Mouse (Mus musculus) hindbrain, embryonic 15.5 days (tissue): ENCODE measurements around the gene Gtf3c5. TPM values are rescaled to one million over a fixed set of nuclear protein-coding genes. Genes with fewer than 3 reads are reported as not detected.
A peak's percentile ranks its signal among the peaks of the same experiment; 100 is the strongest.

Experiments used
- ATAC-seq: fragments of 200-750 bp; cut with Nextera tagmentation; 2 replicates; pipeline ENCODE4 v1.8.0; 2017; ENCODE audit warnings: low read depth, moderate number of reproducible peaks, moderate TSS enrichment; ENCODE audit not compliant: low FRiP score
- H3K27ac ChIP-seq: fragments of 300-500 bp; sonication (generic); replicated peaks from 2 replicates; pipeline ENCODE4 v1.5.1; 2015; ENCODE audit warnings: mild to moderate bottlenecking, inconsistent platforms
- H3K27me3 ChIP-seq: fragments of 300-500 bp; sonication (generic); 2 replicates; pipeline ENCODE4 v1.6.1; 2015; ENCODE audit warnings: control low read depth, inconsistent platforms
- H3K36me3 ChIP-seq: fragments of 300-500 bp; sonication (generic); 2 replicates; pipeline ENCODE4 v1.6.1; 2015; ENCODE audit warnings: control low read depth, inconsistent platforms
- H3K4me1 ChIP-seq: fragments of 300-500 bp; sonication (generic); replicated peaks from 2 replicates; pipeline ENCODE4 v1.6.1; 2015; ENCODE audit warnings: control low read depth, inconsistent platforms
- H3K4me2 ChIP-seq: fragments of 300-500 bp; sonication (generic); 2 replicates; pipeline ENCODE4 v1.6.1; 2015; ENCODE audit warnings: moderate library complexity, mild to moderate bottlenecking, inconsistent platforms
- H3K4me3 ChIP-seq: fragments of 300-500 bp; sonication (generic); 2 replicates; pipeline ENCODE4 v1.5.1; 2015; ENCODE audit warnings: mild to moderate bottlenecking, inconsistent platforms
- H3K9ac ChIP-seq: fragments of 300-500 bp; sonication (generic); 2 replicates; pipeline ENCODE4 v1.6.1; 2015; ENCODE audit warnings: inconsistent platforms
- H3K9me3 ChIP-seq: fragments of 300-500 bp; sonication (generic); 2 replicates; pipeline ENCODE4 v1.6.1; 2016; ENCODE audit warnings: control low read depth, inconsistent platforms
- WGBS: fragments of 180-500 bp; shearing (Covaris S2); methylation state at CpG from one replicate; pipeline ENCODE4 v1.1.7; 2015; 5-methylcytosine and 5-hydroxymethylcytosine counted together
- polyA plus RNA-seq: library from polyadenylated mRNA; unstranded; fragments of >200 nt; fragmentation: Nextera tagmentation; extraction: Ambion mirVana; gene quantifications from 2 replicates; pipeline ENCODE4 v1.2.1, GENCODE M21; 2015

Gene Gtf3c5
- polyA plus RNA-seq, 1 experiment from 2014 or later, result 42.8 TPM

DNA sequence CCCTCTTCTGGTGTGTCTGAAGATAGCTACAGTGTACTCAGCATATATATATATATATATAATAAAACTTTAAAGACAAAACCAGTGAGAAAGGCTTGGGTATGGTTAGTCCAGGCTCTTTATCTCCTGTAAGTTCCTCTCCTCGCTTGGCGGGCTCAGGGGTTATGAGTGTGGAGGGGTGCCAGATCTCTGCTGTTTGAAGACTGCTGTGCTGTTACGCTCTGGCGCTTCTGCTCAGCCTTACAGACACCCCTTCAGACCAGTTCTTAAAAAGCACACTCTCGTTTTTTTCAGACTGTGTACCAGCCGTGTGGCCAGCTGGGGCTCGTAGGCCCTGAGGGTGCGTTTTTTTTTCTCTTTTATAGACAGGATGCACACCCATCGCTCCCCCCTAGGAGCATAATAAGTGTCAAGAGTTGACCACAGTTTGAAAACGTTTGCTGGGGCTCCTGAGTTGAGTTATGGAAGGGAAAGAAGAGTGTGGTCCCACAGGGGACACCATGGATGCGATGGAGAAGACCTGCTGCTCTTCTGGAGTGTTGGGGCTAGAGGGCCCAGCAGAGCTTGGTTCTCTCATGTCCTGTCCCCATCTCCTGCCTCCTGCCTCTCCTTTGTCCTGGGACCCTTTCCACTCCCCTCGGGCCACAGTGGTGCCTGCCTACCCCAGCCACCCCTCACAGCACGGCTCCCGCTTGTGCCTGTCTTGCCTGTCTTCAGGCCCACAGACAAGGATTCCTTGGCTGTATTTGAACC is 22.4 kb upstream of the Gtf3c5 start:
- Histone ChIP-seq H3K4me1 (no peaks in the 10 kb centered on the region), H3K4me3 (no peak overlapping the region), H3K36me3 (no peaks in the 10 kb centered on the region), H3K27me3 (no peaks in the 10 kb centered on the region), H3K9ac (no peak overlapping the region), H3K27ac (no peak overlapping the region), H3K9me3 (no peaks in the 10 kb centered on the region), H3K4me2 (no peak overlapping the region)
- 58% methylated on average over 14 of the region's 14 CpGs for WGBS
- ATAC-seq, result no peak

DNA sequence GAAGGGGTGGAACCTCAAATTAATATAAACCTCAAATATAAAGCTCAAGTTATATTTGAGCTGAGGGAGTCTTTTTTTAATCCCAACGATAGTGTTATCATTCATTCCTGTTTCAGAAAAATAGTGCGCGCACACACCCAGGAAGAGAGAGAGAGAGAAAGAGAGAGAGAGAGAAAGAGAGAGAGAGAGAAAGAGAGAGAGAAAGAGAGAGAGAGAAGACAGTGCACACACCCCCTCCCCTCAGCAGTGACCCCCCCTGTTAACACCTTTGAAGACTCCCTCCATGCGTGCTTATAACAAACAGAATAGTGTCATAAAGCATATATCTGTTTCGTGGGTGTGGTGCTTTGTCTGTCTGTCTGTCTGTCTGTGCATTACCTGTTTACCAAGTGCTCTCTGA is 20.0 kb upstream of the Gtf3c5 start:
- no peaks in the 10 kb centered on the region; the same call in 1 of the 2 replicates for H3K4me1 ChIP-seq
- H3K4me3 ChIP-seq, result no peak overlapping the region
- H3K9me3 ChIP-seq, result no peaks in the 10 kb centered on the region
- 94% methylated on average over 5 of the region's 5 CpGs for WGBS
- H3K27ac ChIP-seq, result no peak overlapping the region
- no peak overlapping the region for H3K4me2 ChIP-seq
- no peaks in the 10 kb centered on the region for H3K36me3 ChIP-seq
- ATAC-seq, result no peak
- no peak overlapping the region for H3K9ac ChIP-seq
- H3K27me3 ChIP-seq, result no peaks in the 10 kb centered on the region

DNA sequence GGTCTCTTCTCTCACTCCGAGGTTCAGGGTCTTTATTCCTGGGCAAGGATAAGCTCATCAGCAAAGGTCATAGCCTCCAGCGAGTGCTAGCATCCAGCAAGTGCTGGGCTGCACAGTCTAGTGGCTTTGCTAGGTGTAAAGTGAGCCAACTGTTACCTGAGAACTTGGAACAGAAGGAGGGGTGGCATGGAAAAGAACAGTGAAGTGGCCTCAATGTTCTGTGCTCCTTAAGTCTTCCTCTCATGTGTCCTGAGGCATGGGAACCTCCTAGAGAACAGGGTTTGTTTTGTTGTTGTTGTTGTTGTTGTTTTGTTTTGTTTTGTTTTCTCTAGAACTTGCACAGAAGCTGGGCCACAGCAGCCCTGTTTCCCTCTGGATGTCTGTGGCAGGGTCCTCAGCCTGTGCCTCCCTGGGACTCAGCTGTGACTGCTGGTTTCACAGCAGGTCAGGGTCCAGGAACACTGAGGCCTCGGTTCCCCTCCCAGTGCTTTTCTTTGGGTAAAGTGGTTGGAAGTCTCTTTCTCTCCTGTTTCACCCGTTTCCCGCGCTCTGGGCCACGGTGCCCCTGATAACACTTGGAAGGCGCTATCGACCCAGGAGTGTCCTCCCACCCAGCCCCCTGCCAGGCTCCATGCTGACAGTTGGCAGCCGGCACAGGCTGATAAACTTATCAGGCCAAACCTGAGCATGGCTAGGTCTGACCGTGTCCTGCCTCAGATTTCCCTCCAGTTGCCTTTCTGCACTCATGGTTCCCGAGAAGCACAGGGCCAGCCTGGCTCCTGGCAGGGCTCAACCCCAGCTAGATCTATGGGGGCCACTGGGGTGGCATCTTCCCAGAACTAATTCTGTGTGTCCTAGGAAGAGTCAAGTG is 18.4 kb upstream of the Gtf3c5 start:
- Histone ChIP-seq H3K4me1 (no peaks in the 10 kb centered on the region; the same call in 1 of the 2 replicates), H3K4me2 (no peak overlapping the region), H3K27me3 (no peaks in the 10 kb centered on the region), H3K27ac (no peak overlapping the region), H3K36me3 (no peaks in the 10 kb centered on the region), H3K4me3 (no peak overlapping the region), H3K9me3 (no peaks in the 10 kb centered on the region), H3K9ac (no peak overlapping the region)
- no peak for ATAC-seq
- WGBS, result 62% methylated on average over 12 of the region's 12 CpGs

DNA sequence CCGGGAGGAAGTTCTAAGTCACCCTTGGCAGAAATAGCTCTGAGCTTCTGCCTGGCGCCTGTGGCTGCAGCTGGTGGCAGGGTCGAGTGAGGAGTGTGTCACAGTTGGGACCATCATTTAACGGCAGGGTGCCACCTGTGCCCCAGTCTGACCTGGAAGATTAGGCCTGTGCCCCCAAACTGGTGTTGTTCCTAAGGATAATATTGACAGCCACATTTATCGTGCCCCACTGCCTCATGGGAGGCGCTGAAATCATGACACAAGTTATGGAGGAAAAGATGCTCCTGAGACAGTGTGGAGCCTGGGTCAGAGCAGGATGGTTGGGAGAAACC is 16.0 kb upstream of the Gtf3c5 start:
- no peaks in the 10 kb centered on the region; the same call in 1 of the 2 replicates for H3K4me1 ChIP-seq
- no peak overlapping the region for H3K4me2 ChIP-seq
- ATAC-seq, result no peak
- no peak overlapping the region for H3K4me3 ChIP-seq
- no peaks in the 10 kb centered on the region for H3K36me3 ChIP-seq
- H3K9me3 ChIP-seq, result no peaks in the 10 kb centered on the region
- no peak overlapping the region for H3K27ac ChIP-seq
- H3K9ac ChIP-seq, result no peak overlapping the region
- H3K27me3 ChIP-seq, result no peaks in the 10 kb centered on the region
- 77% methylated on average over 6 of the region's 6 CpGs for WGBS

DNA sequence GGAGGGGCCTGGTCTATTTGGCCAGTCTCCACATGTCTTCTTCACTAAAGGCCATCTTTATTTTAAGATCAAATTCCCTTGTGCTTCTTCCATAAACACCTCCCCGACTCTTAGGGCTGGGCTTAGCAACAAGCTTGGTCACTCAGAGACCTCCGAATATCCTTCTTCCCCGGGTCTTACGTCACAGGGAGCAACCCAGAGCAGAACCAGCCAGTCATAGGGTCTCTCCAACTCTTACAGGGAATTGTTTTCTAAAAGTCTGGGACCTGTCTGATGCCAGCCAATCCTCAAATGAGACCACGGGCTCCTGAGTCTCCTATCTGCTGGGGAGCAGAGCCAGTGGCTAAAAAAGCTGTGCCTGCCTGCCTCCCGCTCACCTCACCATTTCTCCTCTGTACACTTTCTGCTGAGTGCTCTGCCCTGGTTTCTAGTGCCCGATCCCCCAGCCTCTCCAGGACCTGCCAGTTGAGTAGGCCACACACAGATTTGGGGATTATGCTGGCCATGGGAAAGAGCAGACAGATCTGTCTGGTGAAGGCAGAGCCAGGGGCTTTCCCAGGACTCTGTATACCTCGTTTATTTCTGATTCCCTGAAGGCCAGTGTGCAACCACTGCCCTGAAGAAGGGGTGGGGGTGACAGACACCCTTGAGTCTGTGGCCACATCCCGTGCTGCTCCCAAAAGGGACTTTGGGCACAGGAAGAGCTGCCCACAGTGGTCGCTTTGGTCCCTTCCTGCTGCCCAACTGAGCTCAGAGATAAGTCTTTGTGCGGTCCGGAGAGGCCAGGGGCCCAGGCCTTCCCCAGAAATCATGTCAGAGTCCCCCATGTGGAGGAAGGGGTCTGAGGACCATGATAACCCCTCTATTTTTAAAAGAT is 15.4 kb upstream of the Gtf3c5 start:
- 71% methylated on average over 12 of the region's 12 CpGs for WGBS
- ATAC-seq, result no peak
- Histone ChIP-seq H3K36me3 (no peaks in the 10 kb centered on the region), H3K9me3 (no peaks in the 10 kb centered on the region), H3K27ac (no peak overlapping the region), H3K9ac (no peak overlapping the region), H3K4me1 (no peaks in the 10 kb centered on the region; the same call in 1 of the 2 replicates), H3K4me2 (no peak overlapping the region), H3K4me3 (no peak overlapping the region), H3K27me3 (no peaks in the 10 kb centered on the region)

DNA sequence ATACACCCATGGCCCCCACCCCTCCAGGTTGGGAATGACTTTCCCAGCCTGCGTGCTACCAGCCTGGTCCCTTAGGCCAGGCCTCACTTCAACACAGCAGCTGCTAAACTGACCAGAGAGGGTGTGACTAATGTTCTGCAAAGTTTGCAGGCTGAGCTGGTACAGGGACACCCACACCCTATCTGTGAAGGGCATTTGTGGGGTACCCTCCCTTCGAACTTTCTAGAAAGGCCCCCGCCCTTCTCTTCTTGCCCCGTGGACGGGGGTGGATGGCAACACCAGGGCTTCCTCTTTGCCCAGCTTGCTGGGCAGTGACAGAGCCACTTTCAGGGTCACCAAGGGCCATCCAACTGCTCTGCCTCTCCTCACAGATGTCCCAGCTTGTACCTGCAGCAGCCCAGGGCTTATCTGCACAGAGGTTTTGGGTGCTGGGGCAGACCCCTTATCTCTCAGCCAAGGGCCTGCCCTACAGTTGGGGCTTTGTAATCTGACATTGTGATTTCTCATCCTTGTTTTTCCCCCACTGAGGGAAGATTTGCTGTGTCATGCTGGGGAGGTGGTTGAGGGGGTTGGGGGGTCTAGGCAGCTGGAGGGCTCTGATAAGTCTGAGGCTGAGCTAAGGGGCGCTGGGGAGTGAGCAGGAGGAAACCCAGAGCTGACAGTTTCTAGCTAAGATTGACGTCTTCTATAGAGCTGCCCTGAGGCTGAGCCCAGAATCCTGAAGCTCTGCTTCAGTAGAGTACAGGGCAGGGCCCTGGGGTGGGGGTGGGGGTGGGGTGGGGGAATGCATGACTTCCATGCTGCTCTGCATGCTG is 14.4 kb upstream of the Gtf3c5 start:
- H3K4me1 ChIP-seq, result no peaks in the 10 kb centered on the region; the same call in 1 of the 2 replicates
- no peaks in the 10 kb centered on the region; the same call in 1 of the 2 replicates for H3K27me3 ChIP-seq
- H3K4me3 ChIP-seq, result no peak overlapping the region
- H3K4me2 ChIP-seq, result no peak overlapping the region
- peak; percentile 48; the same call in 1 of the 2 replicates for ATAC-seq
- H3K27ac ChIP-seq, result no peak overlapping the region
- no peaks in the 10 kb centered on the region for H3K9me3 ChIP-seq
- H3K36me3 ChIP-seq, result no peaks in the 10 kb centered on the region
- no peak overlapping the region for H3K9ac ChIP-seq
- WGBS, result 68% methylated on average over 7 of the region's 7 CpGs

DNA sequence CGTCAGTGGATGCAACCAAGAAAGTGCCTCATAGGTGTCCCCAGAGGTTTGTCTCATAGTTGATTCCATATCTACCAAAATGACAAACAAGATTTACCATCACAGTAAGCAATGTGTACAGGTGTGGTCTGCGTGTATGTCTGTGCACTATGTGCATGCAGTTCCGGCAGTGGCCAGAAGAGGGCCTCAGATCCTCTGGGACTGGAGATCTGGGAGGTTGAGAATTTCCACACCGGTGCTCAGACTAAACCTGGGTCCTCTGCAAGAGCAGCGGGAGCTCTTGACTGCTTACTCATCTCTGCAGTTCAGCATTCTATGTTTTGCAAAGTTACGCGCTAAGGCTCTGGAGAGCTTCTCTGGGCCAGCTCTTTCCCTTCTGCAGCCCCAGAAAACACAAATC is 13.4 kb upstream of the Gtf3c5 start:
- WGBS, result 92% methylated on average over 7 of the region's 7 CpGs
- Histone ChIP-seq H3K9me3 (no peaks in the 10 kb centered on the region), H3K9ac (no peak overlapping the region), H3K27me3 (peaks cover 3% of the 10 kb centered on the region; the same call in 1 of the 2 replicates), H3K36me3 (no peaks in the 10 kb centered on the region), H3K4me2 (no peak overlapping the region), H3K27ac (no peak overlapping the region), H3K4me3 (no peak overlapping the region), H3K4me1 (no peaks in the 10 kb centered on the region; the same call in 1 of the 2 replicates)
- no peak for ATAC-seq

DNA sequence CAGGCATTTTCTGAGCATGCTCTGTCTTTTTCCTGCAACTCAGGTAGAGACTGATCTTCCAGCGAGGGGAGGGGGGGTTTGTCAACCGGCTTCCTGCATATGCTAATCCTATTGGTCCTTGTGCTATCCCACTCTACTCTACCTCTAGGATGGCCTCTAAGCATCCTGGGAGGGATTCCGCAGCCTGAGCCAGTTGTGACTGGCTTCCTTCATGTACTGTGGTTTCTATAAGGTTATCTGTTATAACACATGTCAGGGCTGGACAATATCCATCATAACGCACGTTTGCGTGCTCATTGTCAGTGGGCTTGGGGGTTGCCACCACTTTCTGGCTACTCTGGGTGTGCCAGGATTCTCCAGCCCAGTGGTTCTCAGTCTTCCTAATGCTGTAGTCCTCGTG is 12.5 kb upstream of the Gtf3c5 start:
- no peak for ATAC-seq
- H3K4me2 ChIP-seq, result no peak overlapping the region
- H3K4me3 ChIP-seq, result no peak overlapping the region
- peaks cover 3% of the 10 kb centered on the region; the same call in 1 of the 2 replicates for H3K27me3 ChIP-seq
- no peaks in the 10 kb centered on the region for H3K9me3 ChIP-seq
- WGBS, result 87% methylated on average over 7 of the region's 7 CpGs
- no peak overlapping the region for H3K9ac ChIP-seq
- H3K36me3 ChIP-seq, result no peaks in the 10 kb centered on the region
- no peaks in the 10 kb centered on the region; the same call in 1 of the 2 replicates for H3K4me1 ChIP-seq
- no peak overlapping the region for H3K27ac ChIP-seq

DNA sequence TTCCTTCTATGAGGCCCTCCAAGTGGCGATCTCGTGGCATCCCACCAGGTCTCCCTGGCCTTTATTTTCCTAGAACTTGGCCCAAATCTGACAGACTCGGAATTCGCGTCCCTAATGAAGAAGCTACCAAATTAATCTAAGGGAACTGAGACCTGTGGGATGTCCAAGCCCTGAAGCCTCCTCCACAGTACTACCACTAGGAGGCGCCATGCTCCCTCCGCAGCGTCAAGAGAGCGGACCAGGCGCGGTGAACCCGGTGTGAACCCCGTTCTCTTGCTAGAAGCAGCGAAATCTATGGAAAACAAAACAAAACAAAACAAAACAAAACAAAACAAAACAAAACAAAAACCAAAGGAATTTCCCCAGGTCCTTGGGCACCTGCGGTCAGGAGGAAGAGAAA is 9.3 kb upstream of the Gtf3c5 start:
- Histone ChIP-seq H3K27ac (no peak overlapping the region), H3K27me3 (peaks cover 3% of the 10 kb centered on the region; the same call in 1 of the 2 replicates), H3K4me3 (no peak overlapping the region), H3K36me3 (no peaks in the 10 kb centered on the region), H3K9me3 (no peaks in the 10 kb centered on the region), H3K4me1 (no peaks in the 10 kb centered on the region), H3K4me2 (no peak overlapping the region), H3K9ac (no peak overlapping the region)
- 9% methylated on average over 15 of the region's 15 CpGs for WGBS
- no peak for ATAC-seq

DNA sequence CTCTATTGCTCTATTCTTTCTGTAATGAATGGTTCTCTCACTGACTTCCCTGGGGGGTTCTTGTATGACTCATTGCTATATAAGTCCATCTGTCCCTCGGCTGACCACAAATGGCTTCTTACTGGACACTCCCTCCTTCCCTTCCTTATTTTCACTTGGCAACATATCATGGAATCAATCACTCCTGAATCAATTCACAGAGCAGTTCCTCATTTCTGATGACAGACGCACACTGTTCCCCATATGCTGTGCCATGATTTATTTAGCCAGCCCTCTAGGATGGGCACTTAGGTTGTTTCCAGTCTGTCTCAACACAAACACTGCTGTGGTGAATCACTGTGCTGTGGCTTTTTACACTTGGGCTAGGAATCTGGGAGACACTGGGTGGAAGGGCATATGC is 7.9 kb upstream of the Gtf3c5 start:
- H3K4me1 ChIP-seq, result no peaks in the 10 kb centered on the region
- no peak overlapping the region for H3K4me2 ChIP-seq
- no peak overlapping the region for H3K27ac ChIP-seq
- H3K9me3 ChIP-seq, result no peaks in the 10 kb centered on the region
- no peak for ATAC-seq
- H3K27me3 ChIP-seq, result peaks cover 3% of the 10 kb centered on the region; the same call in 1 of the 2 replicates
- H3K36me3 ChIP-seq, result no peaks in the 10 kb centered on the region
- no peak overlapping the region for H3K9ac ChIP-seq
- 65% methylated on average over 2 of the region's 2 CpGs for WGBS
- H3K4me3 ChIP-seq, result no peak overlapping the region

DNA sequence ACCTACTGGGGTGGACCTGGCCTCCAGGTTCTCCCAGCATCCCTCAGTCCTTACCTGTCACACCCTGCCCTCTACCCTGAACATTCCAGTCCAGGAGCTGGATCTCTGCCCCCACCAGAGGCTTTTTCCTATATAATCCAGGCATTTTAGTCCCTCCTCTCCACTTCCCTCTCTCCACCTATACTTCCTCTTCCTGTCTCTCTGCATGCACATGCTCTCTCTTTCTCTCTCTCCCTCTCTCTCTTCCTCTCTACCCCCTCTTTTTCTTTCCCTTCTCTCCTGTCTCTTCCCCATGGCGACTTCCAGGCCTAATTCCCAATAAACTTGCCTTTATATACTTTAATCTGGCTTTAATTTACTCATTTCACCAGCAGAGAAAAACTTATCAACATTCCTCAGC is 5.0 kb upstream of the Gtf3c5 start:
- 29% methylated on average over 1 of the region's 1 CpGs for WGBS
- no peak overlapping the region for H3K27ac ChIP-seq

More for the DNA sequence above, 5.0 kb upstream of the Gtf3c5 start:
- no peak for ATAC-seq
- H3K9me3 ChIP-seq, result no peaks in the 10 kb centered on the region
- peaks cover 4% of the 10 kb centered on the region for H3K4me1 ChIP-seq
- H3K9ac ChIP-seq, result no peak overlapping the region
- H3K36me3 ChIP-seq, result no peaks in the 10 kb centered on the region
- H3K4me2 ChIP-seq, result no peak overlapping the region
- peaks cover 3% of the 10 kb centered on the region; the same call in 1 of the 2 replicates for H3K27me3 ChIP-seq
- H3K4me3 ChIP-seq, result no peak overlapping the region
